Mouse (Mus musculus) thymus, postnatal 36 days (tissue): ENCODE measurements around the gene Tm4sf5.

Experiments
- DNase-seq, 2 experiments: peaks; one replicate each; pipeline ENCODE4 v3.0.0; 2022; ENCODE audit warnings: mixed read lengths in 2 of 2

The Tm4sf5 gene

DNA sequence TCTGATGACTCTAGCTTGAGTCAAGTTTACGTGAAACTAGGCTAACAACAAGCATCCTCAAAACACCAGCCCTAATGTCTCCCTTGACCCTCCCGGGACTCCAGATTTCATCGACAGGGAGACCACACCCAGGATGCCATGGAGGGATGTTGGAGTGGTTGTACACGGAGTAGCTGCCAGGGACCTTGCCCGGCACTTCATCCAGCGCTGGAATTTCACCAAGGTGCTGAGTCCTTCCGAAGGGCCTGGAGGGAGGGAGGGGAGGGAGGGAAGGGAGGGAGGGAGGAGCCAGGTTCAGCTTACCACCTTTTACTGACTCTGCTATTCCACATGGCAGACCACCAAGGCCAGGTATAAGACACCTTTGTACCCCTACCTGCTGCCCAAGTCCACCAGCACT lies 48.9 kb downstream of the Tm4sf5 start:
- no peak for DNase-seq

DNA sequence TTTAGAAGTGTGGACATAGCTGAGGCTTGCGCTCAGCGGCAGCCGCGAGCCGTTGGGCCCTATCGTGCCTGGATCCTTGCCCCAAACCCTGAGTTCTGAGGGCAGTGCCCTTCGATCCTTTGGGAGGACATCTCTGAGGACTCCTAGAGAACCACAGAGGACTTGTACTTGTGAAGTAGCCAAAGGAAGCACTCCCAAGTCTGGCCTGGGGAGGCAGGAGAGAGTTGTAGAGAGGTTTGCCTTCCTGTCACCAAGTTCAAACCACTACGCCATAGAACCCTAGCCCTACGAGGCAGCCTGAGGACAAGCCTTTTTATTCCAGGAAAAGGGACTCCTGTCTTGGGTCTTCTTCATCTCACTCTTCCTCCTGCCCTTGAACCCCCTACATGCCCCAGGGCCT lies 52.5 kb downstream of the Tm4sf5 start:
- DNase-seq: no peak
